In genomic region chr3:69634521-69634920, GRCm38 (mm10) we compare ENCODE assay signal across 12 mouse cellular contexts.
"Had no signal": no experiment of that assay in that cellular context is flagged by ENCODE, and none has a peak within 500 bp of the region (broad histone marks: within the 10 kb centered on the region; RNA-seq: fewer than 3 reads in every experiment).

No protein-coding gene starts in this region.

- DNase-seq: kidney, postnatal 25 days; liver; liver, embryonic 13.5 days; liver, postnatal 0 days; lung, postnatal 14 days; right cerebral cortex, postnatal 14 days; thymus, adult 2 months; thymus, postnatal 36 days had no signal

- H3K36me3 ChIP-seq: limb, embryonic 12.5 days; liver, embryonic 13.5 days; lung, embryonic 15.5 days; midbrain, embryonic 13.5 days; stomach, embryonic 15.5 days had no signal

- ATAC-seq: liver, postnatal 0 days; midbrain, embryonic 13.5 days had no signal

- H3K4me2 ChIP-seq: limb, embryonic 12.5 days; liver, embryonic 13.5 days; lung, embryonic 15.5 days; midbrain, embryonic 13.5 days; stomach, embryonic 15.5 days had no signal

- H3K4me3 ChIP-seq: limb, embryonic 12.5 days; liver, embryonic 13.5 days; lung, embryonic 15.5 days; midbrain, embryonic 13.5 days; stomach, embryonic 15.5 days had no signal

- H3K9ac ChIP-seq: limb, embryonic 12.5 days; liver, embryonic 13.5 days; liver, postnatal 0 days; lung, embryonic 15.5 days; midbrain, embryonic 13.5 days; stomach, embryonic 15.5 days had no signal

- H3K4me1 ChIP-seq: liver, embryonic 13.5 days; lung, embryonic 15.5 days; midbrain, embryonic 13.5 days; stomach, embryonic 15.5 days had no signal

- H3K27ac ChIP-seq: limb, embryonic 12.5 days; liver, embryonic 13.5 days; lung, embryonic 15.5 days; midbrain, embryonic 13.5 days; stomach, embryonic 15.5 days had no signal

- H3K9me3 ChIP-seq: limb, embryonic 12.5 days; liver, embryonic 13.5 days; lung, embryonic 15.5 days; stomach, embryonic 15.5 days had no signal

- H3K27me3 ChIP-seq: limb, embryonic 12.5 days; liver, embryonic 13.5 days; lung, embryonic 15.5 days; midbrain, embryonic 13.5 days; stomach, embryonic 15.5 days had no signal
